Mouse (Mus musculus): Measurements from ENCODE around the gene Tnmd.

DNA sequence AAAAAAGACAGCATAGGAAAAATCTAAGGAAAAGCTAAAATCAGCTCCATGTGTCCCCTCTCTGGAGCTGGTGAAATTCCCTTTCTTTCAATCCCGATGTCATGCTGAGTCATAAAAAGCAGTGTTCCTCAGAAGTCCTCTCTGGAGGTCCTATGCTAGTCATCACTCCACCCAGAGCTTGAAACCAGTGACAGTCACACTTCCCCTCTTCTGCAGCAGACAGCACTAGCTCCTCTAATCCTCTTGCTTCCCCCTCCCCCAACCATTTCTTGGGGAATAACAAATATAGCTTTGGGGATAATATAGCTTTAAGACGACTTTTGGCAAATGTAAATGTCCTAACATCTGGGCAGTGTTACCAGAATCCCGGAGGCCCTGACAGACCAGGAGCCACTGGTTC, 57.5 kb downstream of the Tnmd start, which contains the start of gene Srpx2:
- no peak for TF ChIP-seq CTCF (IDR thresholded peaks at IDR 0.05; ENCODE audit: borderline replicate concordance, insufficient read depth, low read depth, low read length)
- TF ChIP-seq POLR2A (IDR thresholded peaks at IDR 0.05; ENCODE audit: borderline replicate concordance, insufficient read depth, low read length): no peak

All from cerebellum, adult 2 months (tissue).